ENCODE assay signal across 23 mouse cellular contexts in the genomic region with DNA sequence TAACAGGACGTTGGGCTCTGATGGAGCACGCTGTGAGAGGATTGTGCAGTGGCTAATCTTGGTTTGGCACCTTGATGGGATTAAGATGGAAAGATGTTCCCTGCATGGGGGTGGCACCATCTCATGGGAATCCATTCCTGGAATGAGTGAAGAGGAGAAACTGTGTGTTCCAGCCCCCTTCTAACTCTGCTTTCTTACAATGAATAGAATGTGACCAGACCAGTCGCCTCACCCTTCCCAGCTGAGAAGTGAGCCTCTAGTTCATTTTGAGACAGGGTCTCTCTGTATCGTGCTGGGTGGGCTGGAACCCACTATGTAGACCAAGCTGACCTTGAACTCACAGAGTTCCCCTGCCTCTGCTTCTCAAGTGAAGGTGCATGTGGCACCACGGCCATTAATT. TPM values are rescaled to one million over a fixed set of nuclear protein-coding genes. Genes with fewer than 3 reads are reported as not detected.
DNase-seq lines count a peak whose midpoint lies in the region; ATAC-seq lines count a peak whose summit lies in the region.
"Had no signal": no experiment of that assay in that cellular context is flagged by ENCODE, and none has a peak within 500 bp of the region (broad histone marks: within the 10 kb centered on the region; RNA-seq: fewer than 3 reads in every experiment).

No protein-coding gene starts in this region.

- no peak overlapping the region for H3K4me3 ChIP-seq in embryonic facial prominence, embryonic 13.5 days
- no peak overlapping the region for H3K4me3 ChIP-seq in embryonic facial prominence, embryonic 10.5 days
- H3K4me3 ChIP-seq in heart, embryonic 10.5 days: no peak overlapping the region
- no peak overlapping the region for H3K4me3 ChIP-seq in midbrain, embryonic 11.5 days (ENCODE audit: low read depth, low read length)
- H3K4me3 ChIP-seq in midbrain, embryonic 16.5 days (ENCODE audit: low read depth, low read length): no peak overlapping the region
- H3K4me3 ChIP-seq: heart, adult 2 months; heart, embryonic 12.5 days; heart, embryonic 15.5 days had no signal

- intact Hi-C loops in heart, postnatal 10 days (cut with DNase I): loop anchor here (5.0 kb wide), 2 partner anchors 269 to 539 kb away; no protein-coding TSS in a partner anchor

- no peak overlapping the region for H3K4me2 ChIP-seq in embryonic facial prominence, embryonic 13.5 days
- no peak overlapping the region for H3K4me2 ChIP-seq in midbrain, embryonic 11.5 days
- no peak overlapping the region for H3K4me2 ChIP-seq in midbrain, embryonic 16.5 days (ENCODE audit: low read length)
- H3K4me2 ChIP-seq: heart, embryonic 12.5 days; heart, embryonic 15.5 days; hindbrain, embryonic 14.5 days had no signal

- H3K9me3 ChIP-seq in embryonic facial prominence, embryonic 13.5 days: no peaks in the 10 kb centered on the region
- H3K9me3 ChIP-seq in embryonic facial prominence, embryonic 10.5 days: no peaks in the 10 kb centered on the region
- H3K9me3 ChIP-seq in heart, embryonic 10.5 days: no peaks in the 10 kb centered on the region
- H3K9me3 ChIP-seq in midbrain, embryonic 11.5 days (ENCODE audit: control insufficient read depth, low read length): no peaks in the 10 kb centered on the region
- no peaks in the 10 kb centered on the region for H3K9me3 ChIP-seq in midbrain, embryonic 16.5 days (replicated peaks; ENCODE audit: control insufficient read depth, low read length, poor library complexity, severe bottlenecking)
- H3K9me3 ChIP-seq: heart, embryonic 12.5 days; heart, embryonic 15.5 days had no signal

- WGBS in embryonic facial prominence, embryonic 13.5 days: 88% methylated on average over 5 of the region's 5 CpGs
- WGBS in embryonic facial prominence, embryonic 10.5 days: 87% methylated on average over 5 of the region's 5 CpGs
- 87% methylated on average over 5 of the region's 5 CpGs for WGBS in heart, embryonic 10.5 days
- 85% methylated on average over 5 of the region's 5 CpGs for WGBS in midbrain, embryonic 11.5 days
- 84% methylated on average over 5 of the region's 5 CpGs for WGBS in midbrain, embryonic 16.5 days

- DNase-seq in embryonic facial prominence, embryonic 10.5 days (ENCODE audit: low spot score): no peak
- DNase-seq in heart, embryonic 10.5 days (ENCODE audit: low spot score): peak; percentile 43
- no peak for DNase-seq in heart, postnatal 10 days
- peak; percentile 72 for DNase-seq in midbrain, embryonic 11.5 days (ENCODE audit: low spot score, missing footprints)
- no peak for DNase-seq in embryo, embryonic 10.5 days (ENCODE audit: low spot score)
- DNase-seq: adrenal gland, adult 8-10 months; adrenal gland, postnatal 25 days; cerebellum, adult 18-20 months; cerebellum, adult 9-10 months; cerebellum, postnatal 14 days; gastrocnemius, postnatal 25 days; heart, adult 2 months; heart, postnatal 14 days; heart, postnatal 4 days had no signal

- no peak overlapping the region for H3K9ac ChIP-seq in embryonic facial prominence, embryonic 13.5 days
- no peak overlapping the region for H3K9ac ChIP-seq in midbrain, embryonic 11.5 days (ENCODE audit: low read length)
- no peak overlapping the region for H3K9ac ChIP-seq in midbrain, embryonic 16.5 days (ENCODE audit: low read depth, low read length)
- H3K9ac ChIP-seq: heart, embryonic 12.5 days; heart, embryonic 15.5 days; hindbrain, embryonic 14.5 days had no signal

- ATAC-seq in embryonic facial prominence, embryonic 13.5 days (ENCODE audit: insufficient number of reproducible peaks, insufficient read depth, low FRiP score, low TSS enrichment, low read depth): no peak
- no peak for ATAC-seq in midbrain, embryonic 11.5 days (ENCODE audit: low FRiP score)
- no peak for ATAC-seq in midbrain, embryonic 16.5 days
- ATAC-seq: activated CD4-positive, CD25-positive, alpha-beta regulatory T cell, adult 4 months; forebrain, embryonic 14.5 days; hindbrain, postnatal 0 days; inflammation-experienced regulatory T-cells, adult 6 months had no signal

- no peaks in the 10 kb centered on the region for H3K36me3 ChIP-seq in embryonic facial prominence, embryonic 13.5 days
- H3K36me3 ChIP-seq in embryonic facial prominence, embryonic 10.5 days (replicated peaks): no peaks in the 10 kb centered on the region
- no peaks in the 10 kb centered on the region for H3K36me3 ChIP-seq in heart, embryonic 10.5 days
- H3K36me3 ChIP-seq in midbrain, embryonic 11.5 days (ENCODE audit: control insufficient read depth, insufficient read depth, low read length): no peaks in the 10 kb centered on the region
- H3K36me3 ChIP-seq in midbrain, embryonic 16.5 days (ENCODE audit: control insufficient read depth, insufficient read depth, low read length): no peaks in the 10 kb centered on the region
- H3K36me3 ChIP-seq: heart, embryonic 12.5 days; heart, embryonic 15.5 days had no signal

- peaks cover 27% of the 10 kb centered on the region for H3K4me1 ChIP-seq in embryonic facial prominence, embryonic 13.5 days
- peaks cover 29% of the 10 kb centered on the region for H3K4me1 ChIP-seq in embryonic facial prominence, embryonic 10.5 days
- H3K4me1 ChIP-seq in heart, embryonic 10.5 days: peaks cover 23% of the 10 kb centered on the region
- peaks cover 15% of the 10 kb centered on the region for H3K4me1 ChIP-seq in midbrain, embryonic 11.5 days (ENCODE audit: control insufficient read depth, insufficient read depth, low read length)
- peaks cover 11% of the 10 kb centered on the region; the same call in 1 of the 2 replicates for H3K4me1 ChIP-seq in midbrain, embryonic 16.5 days (ENCODE audit: control insufficient read depth, insufficient read depth, low read length)

- H3K27ac ChIP-seq in embryonic facial prominence, embryonic 13.5 days: 0 out of 2 replicates have a peak overlapping the region, but pooled peaks have one; percentile 17
- no peak overlapping the region for H3K27ac ChIP-seq in embryonic facial prominence, embryonic 10.5 days (replicated peaks)
- H3K27ac ChIP-seq in heart, embryonic 10.5 days: no peak overlapping the region
- no peak overlapping the region for H3K27ac ChIP-seq in midbrain, embryonic 11.5 days (ENCODE audit: low read depth, low read length)
- no peak overlapping the region for H3K27ac ChIP-seq in midbrain, embryonic 16.5 days (ENCODE audit: low read length)
- H3K27ac ChIP-seq: heart, embryonic 15.5 days; hindbrain, embryonic 14.5 days; hindbrain, postnatal 0 days had no signal

- no peaks in the 10 kb centered on the region for H3K27me3 ChIP-seq in embryonic facial prominence, embryonic 13.5 days
- H3K27me3 ChIP-seq in embryonic facial prominence, embryonic 10.5 days (replicated peaks; ENCODE audit: low read depth, poor library complexity, severe bottlenecking): 0 out of 2 replicates have a peak, but pooled peaks cover 5% of the 10 kb centered on the region
- no peaks in the 10 kb centered on the region for H3K27me3 ChIP-seq in heart, embryonic 10.5 days (ENCODE audit: insufficient read depth, poor library complexity, severe bottlenecking)
- H3K27me3 ChIP-seq in midbrain, embryonic 11.5 days (ENCODE audit: control insufficient read depth, insufficient read depth, low read length): no peaks in the 10 kb centered on the region
- H3K27me3 ChIP-seq in midbrain, embryonic 16.5 days (ENCODE audit: control insufficient read depth, insufficient read depth, low read depth, low read length): no peaks in the 10 kb centered on the region
- H3K27me3 ChIP-seq: heart, embryonic 12.5 days; heart, embryonic 15.5 days had no signal

RNA-seq across cellular contexts. Expression of a gene that starts 31.6 kb away (rescaled TPM):
- polyA plus RNA-seq in embryonic facial prominence, embryonic 13.5 days (2015; fragmentation: Nextera tagmentation; extraction: Ambion mirVana): 107 and 123 TPM in 2 replicates
- polyA plus RNA-seq in embryonic facial prominence, embryonic 10.5 days (2016; fragmentation: Nextera tagmentation; extraction: Ambion mirVana): 102 and 104 TPM in 2 replicates
- 78.4 and 85.9 TPM in 2 replicates for polyA plus RNA-seq in heart, embryonic 10.5 days (2016; fragmentation: Nextera tagmentation; extraction: Ambion mirVana)
- total RNA-seq in heart, postnatal 10 days (2021): 10 to 100 TPM; 33.7 to 35.8 TPM
- polyA plus RNA-seq in midbrain, embryonic 11.5 days (2014; fragmentation: Nextera tagmentation; extraction: Ambion mirVana): 119 and 131 TPM in 2 replicates
- polyA plus RNA-seq in midbrain, embryonic 16.5 days (2015; fragmentation: Nextera tagmentation; extraction: Ambion mirVana): 64.7 and 73.2 TPM in 2 replicates

Comparison
In these comparisons a context has a peak if more than half of its experiments do, and no peak if none do; other contexts are left out.
1. DNase-seq: peak in heart, embryonic 10.5 days (single experiment) and midbrain, embryonic 11.5 days (single experiment); none in embryonic facial prominence, embryonic 10.5 days (single experiment), heart, postnatal 10 days (0 of 2) and embryo, embryonic 10.5 days (single experiment).